Mouse (Mus musculus): Measurements from ENCODE around the gene Lin28a. TPM values are rescaled to one million over a fixed set of nuclear protein-coding genes. Genes with fewer than 3 reads are reported as not detected.
"Not testable (repeated sequence)": the region's sequence is repeated elsewhere in the genome, so short reads cannot be mapped to it uniquely, and the experiment has no call there.

Lin28a gene
- polyA plus RNA-seq, 1 experiment = 0.06 TPM

DNA sequence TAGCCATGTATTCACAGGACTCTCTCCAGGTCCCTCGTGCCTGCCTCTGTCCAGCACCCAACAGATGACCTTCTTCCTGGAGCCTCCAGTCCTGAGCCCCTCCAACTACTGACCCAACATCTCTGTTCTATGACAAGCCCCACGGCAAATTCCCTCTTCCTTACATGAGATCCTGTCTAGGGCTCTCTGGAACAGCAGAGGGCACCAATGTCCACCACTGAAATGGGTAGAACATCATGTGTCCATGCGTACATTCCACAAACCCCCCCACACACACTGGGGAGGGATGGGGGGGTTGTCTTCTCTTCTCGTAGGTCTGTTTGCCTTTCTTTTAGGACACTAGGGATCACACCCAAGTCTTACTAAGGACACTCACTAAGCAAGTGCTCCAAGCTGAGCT is 28.6 kb downstream of the Lin28a start:
- 59% methylated on average over 4 of the region's 4 CpGs for WGBS
- no peak for DNase-seq
- no peak for TF ChIP-seq POLR2A (IDR thresholded peaks at IDR 0.05; ENCODE audit: borderline replicate concordance, extremely low read depth, low read depth, low read length)
- no peak for TF ChIP-seq CTCF (IDR thresholded peaks at IDR 0.05; ENCODE audit: insufficient read depth, low read length)
- Histone ChIP-seq H3K4me1 (ENCODE audit: control insufficient read depth, insufficient read depth, low read length) (no peaks in the 10 kb centered on the region), H3K4me3 (replicated peaks; ENCODE audit: extremely low read depth, low read depth, low read length) (no peak overlapping the region)

DNA sequence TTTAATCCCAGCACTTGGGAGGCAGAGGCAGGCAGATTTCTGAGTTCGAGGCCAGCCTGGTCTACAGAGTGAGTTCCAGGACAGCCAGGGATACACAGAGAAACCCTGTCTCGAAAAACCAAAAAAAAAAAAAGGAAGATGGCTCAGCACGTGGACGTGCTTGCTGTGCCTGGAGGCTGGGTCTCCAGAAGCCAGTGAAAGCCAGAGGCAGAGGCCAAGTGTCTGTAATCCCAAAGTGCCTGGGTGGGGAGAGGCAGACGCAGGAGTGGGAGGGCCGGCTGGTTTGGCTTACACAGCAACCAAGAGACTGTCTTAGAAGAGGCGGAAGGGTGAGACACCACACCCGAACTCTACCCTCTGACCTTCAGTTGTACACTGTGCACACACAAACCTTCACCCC is 30.4 kb downstream of the Lin28a start:
- 83% methylated on average over 8 of the region's 8 CpGs for WGBS
- H3K4me3 ChIP-seq (replicated peaks; ENCODE audit: extremely low read depth, low read depth, low read length); DNase-seq; H3K4me1 ChIP-seq (ENCODE audit: control insufficient read depth, insufficient read depth, low read length): not testable (repeated sequence)

DNA sequence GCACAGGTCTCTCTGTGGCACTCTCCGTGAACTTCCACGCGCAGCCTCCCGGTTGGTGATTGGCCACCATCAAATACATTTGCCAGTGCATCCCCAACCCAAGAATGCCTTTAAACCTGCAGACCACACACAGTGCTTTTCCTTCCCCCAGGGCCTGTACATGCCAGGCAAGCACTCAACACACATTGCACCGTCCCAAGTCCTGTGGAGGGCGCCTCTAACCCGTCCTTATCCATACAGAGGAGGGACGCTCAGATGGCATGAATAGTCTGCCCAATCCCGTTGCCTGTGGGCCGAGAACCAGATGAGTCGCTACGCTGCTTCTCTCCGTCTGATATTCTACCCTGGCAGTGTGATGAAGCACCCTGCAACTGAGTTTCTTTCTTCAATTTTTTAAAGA is 35.7 kb downstream of the Lin28a start:
- Histone ChIP-seq H3K4me3 (replicated peaks; ENCODE audit: extremely low read depth, low read depth, low read length) (no peak overlapping the region), H3K4me1 (ENCODE audit: control insufficient read depth, insufficient read depth, low read length) (no peaks in the 10 kb centered on the region)
- DNase-seq = no peak
- 89% methylated on average over 13 of the region's 13 CpGs for WGBS
- TF ChIP-seq POLR2A (IDR thresholded peaks at IDR 0.05; ENCODE audit: borderline replicate concordance, extremely low read depth, low read depth, low read length) = no peak
- TF ChIP-seq CTCF (IDR thresholded peaks at IDR 0.05; ENCODE audit: insufficient read depth, low read length) = no peak

DNA sequence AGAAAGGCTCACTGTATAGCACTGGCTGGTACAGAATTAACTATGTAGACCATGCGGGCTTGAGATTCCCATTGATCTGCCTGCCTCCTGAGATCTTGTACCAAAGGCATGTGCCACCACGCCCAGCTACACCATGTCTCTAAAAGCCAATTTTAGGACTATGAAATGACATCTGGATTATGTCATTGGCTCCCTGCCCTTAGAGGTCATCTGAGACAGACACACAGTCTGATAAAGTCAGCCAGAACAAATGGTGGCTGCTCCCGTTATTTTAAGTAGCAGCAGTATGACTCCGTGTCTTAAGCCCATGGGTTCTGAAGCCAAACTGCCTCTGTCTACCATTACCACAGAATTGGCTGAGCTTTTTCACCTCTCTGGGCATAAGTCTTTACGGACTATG is 38.1 kb downstream of the Lin28a start:
- 83% methylated on average over 5 of the region's 5 CpGs for WGBS
- no peak for DNase-seq

DNA sequence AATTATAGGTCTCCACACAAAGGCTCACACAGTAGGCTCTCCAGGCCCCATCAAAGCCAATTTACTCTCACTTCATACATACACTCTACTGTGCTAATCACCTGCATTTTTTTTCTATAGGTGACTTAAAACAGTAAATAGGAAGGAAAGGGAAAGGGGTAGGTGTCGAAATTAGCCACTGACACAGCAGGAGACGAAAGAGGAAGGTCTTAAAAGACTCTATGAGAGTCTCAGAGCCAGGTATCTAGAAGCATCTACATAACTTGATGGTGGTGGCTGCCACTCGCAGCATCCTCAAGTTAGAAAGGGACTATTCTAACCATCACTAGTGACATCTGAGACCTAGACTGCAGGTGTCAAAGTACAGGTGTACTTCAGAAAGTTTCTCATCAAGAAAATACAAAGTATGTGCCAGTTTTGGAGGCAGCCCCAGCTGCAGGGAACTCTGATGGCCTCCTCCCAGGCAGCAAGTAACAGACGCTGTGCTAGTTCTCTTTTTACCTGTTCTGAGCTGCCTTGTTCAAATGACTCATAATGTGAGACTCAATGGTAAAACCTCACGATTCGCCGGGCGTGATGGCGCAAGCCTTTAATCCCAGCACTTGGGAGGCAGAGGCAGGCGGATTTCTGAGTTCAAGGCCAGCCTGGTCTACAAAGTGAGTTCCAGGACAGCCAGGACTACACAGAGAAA is 40.5 kb downstream of the Lin28a start:
- no peaks in the 10 kb centered on the region for H3K4me1 ChIP-seq (ENCODE audit: control insufficient read depth, insufficient read depth, low read length)
- no peak overlapping the region for H3K4me3 ChIP-seq (replicated peaks; ENCODE audit: extremely low read depth, low read depth, low read length)
- TF ChIP-seq POLR2A (IDR thresholded peaks at IDR 0.05; ENCODE audit: borderline replicate concordance, extremely low read depth, low read depth, low read length) (no peak), CTCF (IDR thresholded peaks at IDR 0.05; ENCODE audit: insufficient read depth, low read length) (no peak)
- no peak for DNase-seq
- WGBS = 93% methylated on average over 10 of the region's 10 CpGs

More for the DNA sequence above, 38.1 kb downstream of the Lin28a start:
- Histone ChIP-seq H3K4me1 (ENCODE audit: control insufficient read depth, insufficient read depth, low read length) (no peaks in the 10 kb centered on the region), H3K4me3 (replicated peaks; ENCODE audit: extremely low read depth, low read depth, low read length) (no peak overlapping the region)
- TF ChIP-seq POLR2A (IDR thresholded peaks at IDR 0.05; ENCODE audit: borderline replicate concordance, extremely low read depth, low read depth, low read length) = no peak
- no peak for TF ChIP-seq CTCF (IDR thresholded peaks at IDR 0.05; ENCODE audit: insufficient read depth, low read length)

DNA sequence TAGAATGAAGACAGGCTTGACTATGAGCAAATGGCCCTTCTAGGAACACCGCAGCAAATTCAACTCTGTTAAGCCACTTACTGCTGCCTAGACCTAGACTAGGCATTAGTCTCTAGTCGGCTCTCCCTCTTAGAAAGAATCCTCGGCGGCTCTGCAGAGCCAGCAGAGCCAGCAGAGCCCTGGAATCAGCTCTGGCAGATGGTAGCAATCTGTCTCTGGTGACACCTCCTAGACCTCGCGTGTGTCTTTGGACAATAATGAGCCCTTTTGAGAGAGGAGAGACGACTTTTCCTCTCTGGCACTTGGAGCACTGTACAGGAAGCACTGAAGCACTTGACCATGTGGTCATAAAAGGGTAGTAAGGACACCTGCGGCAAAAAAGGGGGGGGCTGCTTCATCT is 46.9 kb downstream of the Lin28a start:
- no peak overlapping the region for H3K4me3 ChIP-seq (replicated peaks; ENCODE audit: extremely low read depth, low read depth, low read length)
- WGBS = 74% methylated on average over 8 of the region's 8 CpGs
- TF ChIP-seq CTCF (IDR thresholded peaks at IDR 0.05; ENCODE audit: insufficient read depth, low read length) = no peak
- no peak for TF ChIP-seq POLR2A (IDR thresholded peaks at IDR 0.05; ENCODE audit: borderline replicate concordance, extremely low read depth, low read depth, low read length)
- peaks cover 5% of the 10 kb centered on the region; the same call in 1 of the 2 replicates for H3K4me1 ChIP-seq (ENCODE audit: control insufficient read depth, insufficient read depth, low read length)
- DNase-seq = no peak

DNA sequence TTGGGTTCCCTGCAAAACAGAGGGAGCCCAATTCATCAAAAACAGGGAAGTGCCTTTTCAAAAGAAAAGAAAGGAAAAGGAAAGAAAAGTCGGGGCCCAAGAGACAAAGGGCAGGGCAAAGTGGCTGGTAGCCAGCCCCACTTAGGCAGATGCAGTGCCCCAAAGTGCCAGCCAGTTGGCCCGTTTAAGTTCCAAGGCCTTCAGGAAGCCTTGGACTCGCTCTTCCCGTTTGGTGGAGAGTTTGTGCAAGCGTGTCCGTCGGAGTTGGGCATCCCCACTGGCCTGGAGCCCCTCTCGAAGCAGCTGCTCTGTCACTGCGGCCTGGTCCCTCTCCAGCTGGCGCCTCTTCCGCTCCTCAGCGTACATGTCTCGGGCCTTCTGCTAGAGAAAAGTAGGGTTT is 47.8 kb downstream of the Lin28a start:
- no peak for DNase-seq
- Histone ChIP-seq H3K4me3 (replicated peaks; ENCODE audit: extremely low read depth, low read depth, low read length) (no peak overlapping the region), H3K4me1 (ENCODE audit: control insufficient read depth, insufficient read depth, low read length) (peaks cover 5% of the 10 kb centered on the region; the same call in 1 of the 2 replicates)
- WGBS = 81% methylated on average over 13 of the region's 13 CpGs
- TF ChIP-seq POLR2A (IDR thresholded peaks at IDR 0.05; ENCODE audit: borderline replicate concordance, extremely low read depth, low read depth, low read length) = no peak
- TF ChIP-seq CTCF (IDR thresholded peaks at IDR 0.05; ENCODE audit: insufficient read depth, low read length) = no peak

DNA sequence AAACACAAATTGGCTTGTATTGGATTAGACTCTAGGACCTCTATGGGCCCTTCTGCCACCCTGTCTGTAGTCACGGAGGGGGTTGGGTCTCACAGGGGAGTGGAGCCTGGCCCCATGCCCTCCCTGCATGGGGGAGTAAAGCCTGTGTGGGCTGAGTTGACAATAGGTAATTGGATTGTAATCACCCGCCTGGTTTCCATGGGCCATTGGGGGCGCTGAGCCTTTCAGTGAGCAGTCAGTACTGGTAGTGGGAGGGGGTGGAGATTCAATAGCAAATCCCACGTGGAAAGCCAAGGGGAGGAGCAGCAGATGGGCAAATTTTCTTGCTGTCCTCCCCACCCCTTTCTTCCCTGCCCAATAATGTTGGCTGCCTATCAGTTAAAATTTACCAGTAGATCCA is 48.4 kb downstream of the Lin28a start:
- 52% methylated on average over 4 of the region's 4 CpGs for WGBS
- no peak for DNase-seq
- Histone ChIP-seq H3K4me1 (ENCODE audit: control insufficient read depth, insufficient read depth, low read length) (peaks cover 5% of the 10 kb centered on the region; the same call in 1 of the 2 replicates), H3K4me3 (replicated peaks; ENCODE audit: extremely low read depth, low read depth, low read length) (no peak overlapping the region)
- TF ChIP-seq CTCF (IDR thresholded peaks at IDR 0.05; ENCODE audit: insufficient read depth, low read length) (no peak), POLR2A (IDR thresholded peaks at IDR 0.05; ENCODE audit: borderline replicate concordance, extremely low read depth, low read depth, low read length) (no peak)

DNA sequence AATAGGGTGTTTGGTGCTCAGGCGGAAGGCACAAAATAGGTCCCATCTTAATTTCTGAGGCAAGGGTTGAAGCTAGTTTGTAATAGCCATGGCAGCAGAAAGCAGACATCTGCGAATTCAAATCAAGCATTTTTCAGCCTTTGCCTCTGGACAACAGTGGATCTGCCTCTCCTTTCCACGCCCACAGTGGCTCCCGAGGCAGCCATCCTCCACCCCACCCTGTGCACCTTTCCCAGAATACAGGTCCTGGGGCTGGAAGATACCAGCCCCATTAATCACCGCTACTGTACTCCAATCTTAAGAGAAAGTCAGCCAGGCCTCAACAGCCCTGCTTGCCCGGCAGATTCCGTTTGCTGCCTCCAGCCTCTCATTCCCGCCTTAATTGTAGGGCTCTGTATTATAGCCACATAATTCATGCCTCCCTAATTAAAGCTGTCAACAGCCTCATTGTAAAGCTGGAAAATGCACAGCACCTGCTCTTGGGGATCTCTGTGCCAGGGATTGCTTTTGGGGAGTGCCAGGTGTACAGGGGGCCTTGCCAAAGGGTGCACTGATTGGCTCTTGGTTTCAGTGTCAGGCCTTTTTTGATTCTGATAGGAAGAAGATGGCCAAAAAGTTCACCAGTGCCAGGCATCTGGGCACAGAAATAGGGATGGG is 49.4 kb downstream of the Lin28a start:
- WGBS = 71% methylated on average over 8 of the region's 8 CpGs
- no peak for DNase-seq
- no peak for TF ChIP-seq CTCF (IDR thresholded peaks at IDR 0.05; ENCODE audit: insufficient read depth, low read length)
- TF ChIP-seq POLR2A (IDR thresholded peaks at IDR 0.05; ENCODE audit: borderline replicate concordance, extremely low read depth, low read depth, low read length) = no peak
- H3K4me3 ChIP-seq (replicated peaks; ENCODE audit: extremely low read depth, low read depth, low read length) = no peak overlapping the region
- H3K4me1 ChIP-seq (ENCODE audit: control insufficient read depth, insufficient read depth, low read length) = peaks cover 5% of the 10 kb centered on the region; the same call in 1 of the 2 replicates
